Mouse (Mus musculus) olfactory bulb, adult 2 months (tissue): ENCODE measurements around the gene Fgfr2.

Experiments
- CTCF ChIP-seq: fragments of 200-500 bp; IDR thresholded peaks from 2 replicates; pipeline ENCODE4 v1.5.1; 2012; ENCODE audit warnings: low read depth, mild to moderate bottlenecking, low read length, moderate library complexity; ENCODE audit not compliant: insufficient read depth
- POLR2A ChIP-seq: fragments of 200-500 bp; IDR thresholded peaks from 2 replicates; pipeline ENCODE4 v1.6.1; 2012; ENCODE audit warnings: mild to moderate bottlenecking, low read depth, low read length, moderate library complexity; ENCODE audit not compliant: insufficient read depth

- TF ChIP-seq CTCF, result no peak
- no peak for TF ChIP-seq POLR2A
These were observed 626.0 kb downstream of the Fgfr2 start for GRCm38 (mm10) chr7:132497142-132497541.
